Mouse (Mus musculus): ENCODE measurements around the gene Agfg1.

Gene Agfg1

DNA sequence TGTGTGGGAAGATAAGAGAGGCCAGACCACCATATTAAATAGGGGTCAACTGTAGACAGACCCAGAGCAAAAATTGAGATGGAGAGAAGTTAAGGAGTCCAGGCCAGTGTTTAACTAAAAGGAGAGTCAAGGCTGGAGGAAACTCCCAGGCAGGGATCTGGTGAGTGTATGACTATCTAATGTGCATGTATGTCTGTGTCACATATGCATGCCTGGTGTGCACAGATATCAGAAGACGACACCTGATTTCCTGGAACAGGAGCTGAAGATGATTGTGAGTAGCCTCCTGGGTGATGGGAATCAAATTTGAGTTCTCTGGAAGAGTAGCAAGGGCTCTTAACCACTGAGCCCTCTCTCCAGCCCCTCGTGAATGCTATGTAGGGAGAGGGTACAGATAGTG lies 14.0 kb upstream of the Agfg1 start:
- no peak for DNase-seq

DNA sequence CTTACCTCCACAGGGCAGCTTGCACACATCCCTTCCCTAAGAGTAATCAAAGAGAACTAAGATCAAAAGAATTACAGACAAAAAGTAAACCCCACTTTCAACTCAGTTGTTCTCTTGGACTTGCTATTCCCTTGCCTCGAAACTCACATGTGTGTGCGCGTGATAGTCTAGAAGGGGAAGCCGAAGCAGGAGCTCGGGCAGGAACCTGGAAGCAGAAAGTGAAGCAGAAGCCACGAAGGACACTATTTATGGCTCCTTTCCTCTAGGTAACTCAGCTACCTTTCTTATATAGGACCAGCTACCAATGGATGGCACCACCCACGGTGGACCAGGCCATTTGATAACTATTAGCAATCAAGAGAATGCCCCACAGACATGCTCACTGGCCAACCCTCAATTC lies 13.5 kb upstream of the Agfg1 start:
- DNase-seq: no peak

DNA sequence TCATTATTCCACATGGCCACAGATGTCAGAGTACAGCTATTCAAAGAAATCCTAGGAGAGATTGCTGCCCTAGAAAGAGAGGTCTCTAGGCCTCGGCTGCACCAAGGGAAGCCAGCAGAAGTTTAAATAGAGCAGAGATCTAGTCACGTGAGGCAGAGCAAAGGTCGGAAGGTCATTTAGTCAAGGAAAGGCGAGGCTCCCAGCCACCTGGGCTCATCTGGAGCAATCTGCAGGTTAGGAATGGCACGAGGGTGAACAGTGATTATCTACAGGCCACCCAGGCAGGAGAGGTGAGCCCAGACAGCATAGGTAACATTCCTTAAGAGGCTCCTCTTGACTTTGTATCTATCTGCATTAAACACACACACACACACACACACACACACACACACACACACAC lies 12.4 kb upstream of the Agfg1 start:
- no peak for DNase-seq

DNA sequence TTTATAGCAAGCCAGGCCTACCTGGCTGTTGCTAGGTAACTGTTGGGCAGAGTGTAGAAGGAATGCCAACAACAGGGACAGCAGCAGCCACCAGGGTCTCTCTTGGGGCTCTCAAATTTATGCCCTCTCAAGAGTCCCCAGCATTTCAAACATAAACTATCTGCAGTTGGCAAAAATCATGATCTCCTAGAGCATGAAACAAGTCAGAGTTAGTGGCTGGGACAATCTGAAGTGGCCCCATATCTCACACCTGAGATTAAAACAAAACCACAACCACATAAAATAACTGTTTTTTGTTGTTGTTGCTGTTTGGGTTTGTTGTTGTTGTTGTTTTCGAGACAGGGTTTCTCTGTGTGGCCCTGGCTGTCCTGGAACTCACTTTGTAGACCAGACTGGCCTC lies 8.5 kb upstream of the Agfg1 start:
- no peak for DNase-seq

DNA sequence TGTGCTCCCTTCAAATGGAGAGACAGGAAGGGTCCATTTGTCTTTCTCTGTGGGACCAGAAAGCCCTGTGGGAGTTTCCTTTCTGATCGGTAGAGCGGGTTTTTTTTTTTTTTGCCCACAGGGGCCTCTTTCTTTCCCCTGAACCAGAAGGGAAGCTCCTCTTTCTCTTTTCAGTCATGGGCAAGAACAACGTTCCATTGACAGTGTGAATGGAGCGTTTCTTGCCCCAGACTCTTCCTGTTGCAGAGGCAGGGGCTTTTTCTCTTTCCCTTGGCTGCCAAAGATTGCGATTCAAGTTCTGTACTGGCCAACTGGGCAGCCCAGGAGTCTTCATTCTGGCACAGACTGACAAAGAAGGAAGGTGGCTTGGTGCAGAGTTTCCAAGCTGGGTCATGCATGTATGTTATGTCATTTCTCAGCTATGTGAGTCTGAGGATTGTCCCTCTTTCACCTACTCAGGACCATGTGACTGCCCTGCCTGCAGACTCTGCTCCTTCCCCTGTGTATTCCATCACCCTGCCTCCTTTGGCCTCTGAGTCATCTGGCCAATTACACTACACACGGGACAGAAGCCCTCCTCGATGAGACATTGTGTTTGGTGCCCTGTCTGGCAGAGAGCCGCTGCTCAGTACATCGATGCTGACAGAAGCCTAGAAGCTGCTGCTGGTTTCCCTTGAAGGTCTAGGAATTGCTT lies 7.6 kb upstream of the Agfg1 start:
- DNase-seq: no peak

DNA sequence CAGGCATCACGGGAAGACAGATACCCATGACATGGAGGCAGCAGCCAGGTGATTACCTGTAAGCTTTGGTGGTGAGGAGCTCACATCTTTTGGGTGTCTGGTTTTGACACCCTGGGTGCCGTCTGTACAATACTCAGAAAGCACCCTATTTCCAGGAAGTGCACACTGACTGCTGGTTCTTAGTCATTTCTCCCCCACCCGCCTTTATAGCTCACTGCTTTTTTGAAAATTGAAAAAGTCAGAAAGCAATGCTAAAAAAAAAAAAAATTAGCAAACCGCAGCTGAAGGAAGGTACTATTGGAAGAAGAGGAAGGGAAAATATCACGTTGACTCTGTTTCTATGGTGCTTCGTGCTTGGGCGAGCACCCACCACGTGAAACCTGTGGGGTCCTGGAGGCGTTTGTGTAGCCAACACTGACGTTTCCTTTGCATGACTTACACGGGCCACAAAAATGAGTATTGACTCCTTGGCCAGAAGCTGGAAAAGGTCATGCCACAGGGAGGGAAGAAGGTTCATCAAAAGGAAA lies 6.7 kb upstream of the Agfg1 start:
- no peak for DNase-seq

DNA sequence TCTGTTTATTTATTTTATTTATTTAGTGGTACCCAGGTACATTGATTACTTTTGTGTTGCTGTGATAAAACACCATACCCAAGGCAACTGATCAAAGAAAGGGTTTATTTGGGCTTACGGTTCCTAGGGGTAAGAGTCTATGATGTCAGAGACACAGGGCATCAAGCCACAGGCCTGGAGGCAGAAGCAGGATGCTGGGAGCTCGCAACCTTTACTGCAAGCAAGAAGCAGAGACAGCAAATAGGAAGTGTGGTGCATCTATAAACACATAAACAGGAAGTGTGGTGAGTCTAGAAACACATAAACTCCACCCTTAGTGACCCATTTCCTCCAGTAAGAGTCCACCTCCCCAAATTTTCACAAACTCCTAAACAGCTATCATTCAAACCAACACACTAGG lies 5.8 kb upstream of the Agfg1 start:
- no peak for DNase-seq

DNA sequence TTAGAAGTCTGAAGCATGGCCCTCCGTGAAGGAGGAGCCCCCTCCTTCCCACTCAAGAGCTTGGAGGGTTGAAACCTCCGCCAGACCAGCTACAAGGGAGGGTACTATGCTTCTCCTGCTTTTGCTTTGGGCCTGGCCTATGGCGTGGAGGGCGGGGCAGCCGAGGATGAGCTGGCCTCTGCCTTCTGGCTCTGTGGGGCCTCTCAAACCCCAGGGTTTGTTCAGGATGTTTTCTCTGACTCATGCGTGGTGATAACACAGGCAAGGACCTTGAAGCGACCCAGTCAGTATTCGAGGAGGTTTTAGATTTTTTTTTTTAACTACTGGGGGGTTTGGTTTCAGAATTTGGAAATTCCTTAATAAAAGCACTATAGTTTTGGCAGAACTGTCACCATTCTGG lies 4.7 kb upstream of the Agfg1 start:
- no peak for DNase-seq

DNA sequence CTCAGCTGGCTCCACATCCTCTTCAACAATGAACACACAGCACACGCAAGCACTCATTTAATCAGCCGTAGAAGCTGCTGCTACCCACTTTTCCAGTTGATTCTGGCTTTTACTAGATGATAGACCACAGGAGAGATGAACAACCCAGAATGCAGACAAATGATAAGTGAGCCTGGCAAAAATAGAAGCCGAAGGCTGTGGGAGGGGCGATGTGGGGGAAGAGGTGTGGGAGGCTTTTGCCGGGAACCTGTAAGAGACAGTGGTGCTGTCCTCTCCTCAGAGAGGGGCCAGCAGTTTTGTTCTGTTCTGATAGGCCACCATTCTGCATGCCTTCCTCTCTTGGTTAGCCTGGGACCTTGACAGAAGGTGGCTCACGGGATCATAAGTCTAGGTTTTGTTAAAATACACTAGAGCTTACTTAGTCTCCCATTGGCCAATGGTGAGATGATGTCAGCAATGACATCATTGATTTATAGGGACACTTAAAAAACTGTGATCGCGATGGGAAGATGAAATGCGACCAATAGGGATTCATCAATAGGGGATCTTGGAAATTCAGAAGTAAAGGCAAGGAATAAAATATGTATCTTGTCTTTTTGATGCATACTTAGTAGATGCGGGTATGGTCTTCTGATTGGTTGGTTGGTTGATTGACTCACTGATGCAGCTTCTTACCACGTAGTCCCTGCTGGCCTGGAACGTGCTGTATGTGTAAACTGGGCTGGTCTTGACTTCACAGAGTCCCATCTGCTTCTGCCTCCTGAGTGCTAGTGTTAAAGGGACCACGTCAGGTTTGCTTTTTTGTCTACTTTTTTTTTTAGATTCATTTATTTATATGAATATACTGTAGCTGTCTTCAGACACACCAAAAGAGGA lies 2.7 kb upstream of the Agfg1 start:
- no peak for DNase-seq

DNA sequence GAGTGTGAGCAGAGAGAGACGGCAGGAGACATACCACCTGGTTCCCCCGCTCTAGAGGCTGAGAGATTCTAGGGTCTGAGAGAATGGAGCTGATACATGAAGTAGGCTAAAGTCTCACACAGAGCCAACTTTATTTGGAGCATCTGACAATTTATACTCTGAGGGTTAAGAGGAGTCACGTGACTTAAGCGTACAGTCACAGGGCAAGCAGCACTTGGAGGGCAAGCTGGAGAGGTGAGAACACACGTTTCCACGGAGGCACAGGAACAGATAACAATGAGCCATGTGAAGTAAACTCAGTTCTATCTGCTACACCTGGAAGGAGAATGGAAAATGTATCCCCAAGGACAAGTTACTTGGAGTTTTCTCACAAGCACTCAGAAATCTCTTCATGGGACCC lies 1.7 kb upstream of the Agfg1 start:
- no peak for DNase-seq

DNA sequence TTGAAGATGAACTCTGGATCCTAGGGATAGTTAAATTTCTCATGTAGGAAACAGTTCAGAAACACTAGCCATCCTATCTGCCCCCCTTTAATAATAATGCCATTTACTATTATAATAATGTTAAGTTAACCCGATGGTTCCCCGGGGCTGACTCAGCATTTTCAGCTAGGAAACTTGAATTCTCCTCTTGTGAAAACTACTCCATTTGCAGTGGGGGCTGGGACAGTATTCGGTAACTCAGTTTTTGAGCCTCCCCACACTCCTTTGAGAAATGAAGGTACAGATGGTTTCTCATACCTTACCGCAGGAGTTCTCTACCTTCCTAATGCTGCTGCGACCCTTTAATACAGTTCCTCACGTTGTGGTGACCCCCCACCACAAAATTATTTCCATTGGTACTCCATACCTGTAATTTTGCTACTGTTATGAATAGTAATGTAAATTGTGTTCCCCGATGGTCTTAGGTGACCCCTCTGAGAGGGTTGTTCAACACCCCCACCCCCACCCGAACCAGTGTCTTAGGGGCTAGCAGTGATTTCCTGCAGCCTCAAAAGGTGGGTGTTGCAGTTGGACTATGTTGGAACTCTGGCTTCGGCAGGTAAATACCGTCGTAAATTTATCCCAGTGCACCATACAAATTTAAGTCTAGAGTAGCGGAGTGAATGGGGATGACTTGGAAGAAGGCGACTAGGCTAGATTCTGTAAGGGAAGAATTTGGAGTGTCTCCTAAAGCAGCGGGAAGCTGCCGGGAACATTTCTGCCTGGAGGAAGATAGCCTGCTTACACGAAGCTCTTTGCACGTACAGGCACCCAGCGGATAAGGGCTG lies 601 bp upstream of the Agfg1 start:
- no peak for DNase-seq

DNA sequence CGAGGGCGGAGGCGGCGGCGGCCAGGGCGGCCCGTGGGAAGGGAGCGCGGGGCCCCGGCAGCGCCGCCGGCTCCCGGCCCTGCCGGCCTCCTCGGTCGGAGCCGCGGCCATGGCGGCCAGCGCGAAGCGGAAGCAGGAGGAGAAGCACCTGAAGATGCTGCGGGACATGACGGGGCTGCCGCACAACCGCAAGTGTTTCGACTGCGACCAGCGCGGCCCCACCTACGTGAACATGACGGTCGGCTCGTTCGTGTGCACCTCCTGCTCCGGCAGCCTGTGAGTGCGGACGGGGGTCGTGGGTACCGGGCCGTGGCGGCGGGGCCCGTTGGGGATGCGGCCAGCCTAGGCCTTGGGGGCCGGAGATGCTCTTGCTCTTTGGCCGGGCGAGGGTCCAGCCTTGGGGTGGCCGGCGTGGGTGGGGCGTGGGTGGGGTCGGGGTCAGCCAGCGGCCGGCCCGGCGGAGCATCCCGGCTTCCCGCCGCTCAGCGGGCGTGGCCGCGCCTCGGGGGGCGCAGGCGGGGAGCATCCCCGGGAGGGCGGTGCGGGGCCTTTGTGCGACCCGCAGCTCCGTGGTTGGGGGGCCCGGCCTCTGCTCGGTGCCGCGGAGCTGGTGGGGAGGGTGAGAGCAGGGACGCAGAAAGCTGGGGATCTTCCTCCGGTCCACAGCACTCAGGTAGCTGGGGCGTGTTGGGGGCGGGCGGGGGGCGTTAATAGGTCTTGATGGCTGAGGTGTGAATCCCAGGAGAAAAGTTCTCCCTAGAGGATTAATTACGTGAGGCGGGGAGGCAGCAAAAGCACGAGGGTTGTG lies 535 bp downstream of the Agfg1 start:
- no peak for DNase-seq

DNA sequence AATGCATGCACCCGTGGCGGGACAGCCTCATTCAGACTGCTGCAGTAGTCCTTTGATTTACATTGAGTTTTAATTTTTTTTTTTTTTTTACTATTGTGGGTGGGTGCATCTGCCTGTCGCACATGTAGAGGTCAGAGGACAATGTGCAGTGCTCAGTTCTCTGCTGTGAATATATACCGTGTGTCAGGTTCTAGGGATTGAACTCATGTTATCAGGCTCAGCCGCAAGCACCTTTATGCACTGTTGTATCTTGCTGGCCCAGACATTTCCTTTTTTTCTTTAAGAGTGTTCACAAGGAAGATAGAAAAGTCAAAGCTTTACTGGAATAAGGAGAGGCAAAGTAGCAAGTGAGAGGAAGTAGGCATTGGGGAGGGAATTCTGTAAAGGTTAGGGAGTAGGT lies 16.4 kb downstream of the Agfg1 start:
- DNase-seq: no peak

DNA sequence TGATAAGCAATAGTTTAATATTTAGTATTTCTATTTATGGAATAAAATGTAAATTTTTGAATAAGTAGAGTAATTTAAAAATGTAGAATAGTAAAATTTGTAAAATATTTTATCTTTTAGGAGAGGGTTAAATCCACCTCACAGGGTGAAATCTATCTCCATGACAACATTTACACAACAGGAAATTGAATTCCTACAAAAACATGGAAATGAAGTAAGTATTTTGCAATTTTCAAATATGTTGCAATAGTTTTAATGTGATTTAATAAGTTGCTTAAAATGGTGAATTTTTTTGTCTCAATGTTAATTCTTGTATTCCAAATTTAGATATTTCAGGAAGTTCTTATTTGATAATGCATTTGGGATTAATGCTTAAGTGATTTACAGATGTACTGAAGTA lies 19.0 kb downstream of the Agfg1 start:
- no peak for DNase-seq

DNA sequence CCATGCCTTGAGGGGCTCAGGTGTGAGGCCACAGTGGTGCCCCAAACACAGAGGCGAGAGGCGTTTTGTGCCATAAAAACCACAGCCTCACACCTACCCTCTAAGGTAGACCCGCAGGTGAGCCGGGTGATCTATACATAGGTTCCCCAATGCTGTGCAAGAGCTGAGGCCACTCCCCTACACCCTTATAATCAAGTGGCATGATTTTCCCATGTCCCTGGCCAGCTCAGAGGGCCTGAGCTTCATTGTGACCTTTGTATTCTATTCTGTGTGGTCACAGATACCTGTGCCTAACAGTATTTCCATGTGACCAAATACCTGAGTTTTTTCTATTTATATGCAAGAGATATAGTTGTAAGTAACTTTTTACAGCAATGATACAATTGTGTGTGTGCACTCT lies 21.1 kb downstream of the Agfg1 start:
- DNase-seq: no peak

DNA sequence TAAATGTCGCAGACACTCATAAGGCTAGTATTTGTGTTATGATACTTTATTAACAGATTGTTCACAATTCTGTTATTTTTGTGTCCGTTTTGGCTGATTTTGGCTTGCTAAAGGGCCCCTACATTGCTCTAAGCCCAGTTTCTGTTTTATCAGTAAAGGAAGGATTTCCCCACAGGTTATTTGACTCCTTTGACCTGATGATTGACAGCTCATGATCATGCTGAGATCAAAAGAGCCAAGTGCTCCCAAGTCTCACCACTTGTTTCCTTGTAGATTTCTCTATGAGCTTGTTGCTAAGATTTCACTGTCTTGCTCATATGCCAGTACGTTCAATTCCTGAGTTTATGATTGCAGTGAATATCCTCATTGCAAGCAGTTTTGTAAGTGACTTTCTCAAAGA lies 30.9 kb downstream of the Agfg1 start:
- DNase-seq: no peak

DNA sequence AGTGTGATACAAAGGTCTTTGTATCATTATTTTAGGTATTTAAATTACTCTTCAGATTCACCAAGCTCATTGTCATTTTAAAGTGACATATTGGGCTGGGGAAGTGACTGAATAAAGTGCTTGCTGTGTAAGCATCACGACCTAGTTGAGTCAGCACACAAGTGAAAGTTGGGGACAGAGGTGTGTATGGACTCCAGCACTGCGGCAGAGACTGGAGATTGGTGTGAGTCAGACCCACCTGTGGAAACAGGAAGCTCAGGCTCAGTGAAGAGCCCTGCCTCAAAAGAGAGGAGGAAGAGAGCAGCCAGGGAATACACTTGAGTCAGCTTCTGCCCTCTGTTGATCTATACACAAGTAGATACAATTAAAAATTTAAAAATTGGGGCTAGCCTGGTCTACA lies 39.9 kb downstream of the Agfg1 start:
- no peak for DNase-seq

DNA sequence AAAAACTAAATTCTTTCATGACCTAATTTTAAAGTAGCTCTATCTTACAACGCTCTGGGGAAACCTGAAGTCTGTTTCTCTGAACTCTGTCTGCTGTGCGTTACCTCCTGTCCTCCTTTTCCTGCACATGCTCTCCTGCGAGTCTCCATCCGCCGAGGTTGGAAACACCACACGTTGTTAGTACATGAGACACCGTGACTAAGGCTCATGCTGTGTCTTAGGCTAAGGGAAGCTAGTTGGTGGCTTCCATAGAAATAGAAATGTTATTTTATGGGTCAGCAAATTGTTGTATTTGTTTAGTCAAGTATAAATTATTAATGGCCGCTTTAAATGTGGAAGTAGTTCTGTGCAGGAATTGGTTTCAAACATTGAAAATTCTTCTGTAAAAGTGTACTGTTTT lies 40.9 kb downstream of the Agfg1 start:
- no peak for DNase-seq

DNA sequence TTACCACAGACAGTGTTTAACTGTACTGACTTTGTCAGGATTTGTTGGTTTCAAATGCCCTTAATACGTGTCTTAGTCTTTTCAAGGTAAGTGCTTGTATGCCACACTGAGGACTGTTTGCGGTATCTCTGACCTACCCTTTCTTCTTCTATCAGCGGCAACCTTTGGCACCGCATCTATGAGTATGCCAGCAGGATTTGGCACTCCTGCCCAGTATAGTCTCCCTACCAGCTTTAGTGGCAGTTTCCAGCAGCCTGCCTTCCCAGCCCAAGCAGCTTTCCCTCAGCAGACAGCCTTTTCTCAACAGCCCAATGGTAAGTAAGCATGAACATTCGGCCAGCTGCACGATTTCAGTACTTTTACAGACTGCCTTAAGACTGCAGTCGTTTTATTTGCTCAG lies 54.0 kb downstream of the Agfg1 start:
- DNase-seq: peak; percentile 45 to 63

DNA sequence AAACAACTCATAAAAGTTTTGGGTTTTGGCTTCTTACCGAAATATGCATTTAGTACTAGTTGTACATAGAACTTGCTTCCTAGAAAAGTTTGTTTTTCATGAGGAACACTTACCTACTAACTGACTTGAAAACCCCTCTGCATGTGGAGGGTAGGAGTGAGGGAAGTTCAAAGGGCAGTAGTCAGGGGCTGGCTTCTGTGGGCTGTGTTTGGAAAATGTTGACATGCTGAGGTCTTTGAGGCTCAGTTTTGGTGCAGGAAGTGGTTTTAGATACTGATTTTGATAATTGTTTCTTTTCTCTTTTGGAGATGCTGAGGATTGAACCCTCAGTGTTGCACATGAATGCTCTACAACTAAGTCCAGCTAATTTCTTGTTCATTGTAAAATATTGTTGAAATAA lies 61.3 kb downstream of the Agfg1 start:
- DNase-seq: no peak

DNA sequence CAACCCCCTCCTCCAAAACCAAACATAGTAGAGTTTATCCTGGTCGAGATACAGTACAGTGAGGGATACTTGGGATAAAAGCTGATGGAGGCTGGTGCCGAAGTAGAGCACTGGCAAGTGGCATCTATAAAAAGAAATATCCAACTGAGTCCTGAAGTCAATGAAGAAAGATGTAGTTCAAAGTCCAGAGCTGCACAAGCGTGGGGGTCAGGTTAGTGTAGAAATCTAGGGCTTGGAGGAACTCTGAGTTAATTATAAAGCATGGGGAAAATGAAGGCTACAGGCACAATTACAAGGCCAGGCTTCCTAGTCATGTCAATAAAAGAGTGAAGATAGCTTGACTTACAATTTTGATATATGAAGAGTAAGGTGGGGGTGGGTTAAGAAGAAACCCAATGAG lies 61.9 kb downstream of the Agfg1 start:
- DNase-seq: no peak

DNA sequence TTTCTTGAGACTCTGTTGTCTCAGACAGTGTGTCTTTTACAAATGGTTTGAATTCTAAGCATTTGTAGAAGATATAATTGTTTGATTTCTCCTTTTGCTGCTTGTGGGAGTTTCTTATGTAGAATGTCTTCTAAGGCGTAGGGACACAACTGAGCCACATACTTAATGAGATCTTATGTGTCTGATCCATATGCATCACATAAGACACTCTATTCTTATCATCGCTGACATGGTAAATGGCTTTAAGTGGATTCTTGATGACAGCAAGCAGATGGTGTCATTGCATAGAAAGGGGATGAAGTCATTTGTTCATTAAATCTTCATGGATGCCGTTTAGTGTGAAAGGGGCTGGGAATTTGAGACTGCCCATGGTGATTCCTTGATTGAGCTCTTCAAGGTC lies 66.6 kb downstream of the Agfg1 start:
- no peak for DNase-seq

DNA sequence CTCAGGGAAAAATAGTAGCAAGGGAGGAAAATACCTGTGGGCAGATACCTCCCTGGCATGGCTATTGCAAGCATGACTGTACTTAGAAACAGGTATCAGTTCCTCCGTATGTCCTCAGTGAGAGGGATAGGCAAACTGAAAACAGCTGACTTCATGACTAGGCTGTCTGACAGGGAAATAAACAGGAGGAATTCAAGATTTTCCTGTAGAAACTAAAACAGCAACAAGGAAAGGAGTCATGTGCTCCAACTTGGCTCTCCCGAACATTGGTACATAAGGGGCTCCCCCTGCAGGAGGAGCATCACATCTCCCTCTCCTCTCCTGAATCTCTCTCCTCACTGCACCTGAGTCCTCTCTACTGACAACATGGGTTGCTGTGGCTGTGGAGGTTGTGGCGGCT lies 73.7 kb downstream of the Agfg1 start, which contains the start of gene A030005L19Rik:
Gene A030005L19Rik (plus strand): TSS at position 301 of the 400 bp plus-strand sequence.
- DNase-seq: no peak

All from cerebellum, postnatal 25 days (tissue).